Mouse (Mus musculus) midbrain, postnatal 0 days (tissue): ENCODE measurements around the gene Kif20b. TPM values are rescaled to one million over a fixed set of nuclear protein-coding genes. Genes with fewer than 3 reads are reported as not detected.

Experiments
- ATAC-seq: fragments of 200-750 bp; cut with Nextera tagmentation; 2 replicates; pipeline ENCODE4 v1.8.0; 2017; ENCODE audit warnings: moderate number of reproducible peaks, mild to moderate bottlenecking, moderate TSS enrichment, moderate library complexity; ENCODE audit not compliant: low FRiP score
- DNase-seq: peaks from one replicate; pipeline ENCODE4 v3.0.0-alpha.2; 2015; ENCODE audit warnings: low spot score
- H3K27ac ChIP-seq: fragments of 300-500 bp; sonication (generic); 2 replicates; pipeline ENCODE4 v1.5.1; 2014; ENCODE audit warnings: low read depth, mild to moderate bottlenecking, low read length, mixed read lengths
- H3K27me3 ChIP-seq: fragments of 300-500 bp; sonication (generic); 2 replicates; pipeline ENCODE4 v1.6.1; 2014; ENCODE audit warnings: low read length, control low read depth, mixed read lengths; ENCODE audit not compliant: insufficient read depth
- H3K36me3 ChIP-seq: fragments of 300-500 bp; sonication (generic); 2 replicates; pipeline ENCODE4 v1.6.1; 2014; ENCODE audit warnings: low read length, control low read depth, mixed read lengths; ENCODE audit not compliant: insufficient read depth
- H3K4me1 ChIP-seq: fragments of 300-500 bp; sonication (generic); 2 replicates; pipeline ENCODE4 v1.6.1; 2014; ENCODE audit warnings: mild to moderate bottlenecking, control low read depth, antibody characterized with exemption, low read length, mixed read lengths; ENCODE audit not compliant: insufficient read depth
- H3K4me2 ChIP-seq: fragments of 300-500 bp; sonication (generic); 2 replicates; pipeline ENCODE4 v1.6.1; 2014; ENCODE audit warnings: low read depth, mild to moderate bottlenecking, low read length, mixed read lengths; ENCODE audit not compliant: poor library complexity, severe bottlenecking
- H3K4me3 ChIP-seq: fragments of 300-500 bp; sonication (generic); 2 replicates; pipeline ENCODE4 v1.5.1; 2014; ENCODE audit warnings: low read depth, mild to moderate bottlenecking, low read length, moderate library complexity
- H3K9ac ChIP-seq: fragments of 300-500 bp; sonication (generic); replicated peaks from 2 replicates; pipeline ENCODE4 v1.6.1; 2014; ENCODE audit warnings: mild to moderate bottlenecking, low read length, moderate library complexity, mixed read lengths; ENCODE audit not compliant: poor library complexity, severe bottlenecking
- H3K9me3 ChIP-seq: fragments of 300-500 bp; sonication (generic); 2 replicates; pipeline ENCODE4 v1.6.1; 2016; ENCODE audit warnings: low read length, control low read depth
- CTCF ChIP-seq: IDR thresholded peaks from 2 replicates; pipeline ENCODE4 v1.5.1; 2016; ENCODE audit warnings: antibody characterized with exemption, mild to moderate bottlenecking
- WGBS: fragments of 180-500 bp; shearing (Covaris S2); extraction: QIAGEN DNeasy Blood & Tissue Kit; methylation state at CpG from one replicate; pipeline ENCODE4 v1.1.7; 2014; 5-methylcytosine and 5-hydroxymethylcytosine counted together
- microRNA counts: library from miRNA; unstranded; fragments of <30 nt; microRNA quantifications from one replicate; lab custom pipeline; 2015
- microRNA-seq: library from miRNA; unstranded; fragments of <30 nt; microRNA quantifications from one replicate; pipeline ENCODE4, GENCODE M21; 2016; ENCODE audit warnings: borderline number of aligned reads
- polyA plus RNA-seq: library from polyadenylated mRNA; unstranded; fragments of >200 nt; fragmentation: Nextera tagmentation; extraction: Ambion mirVana; gene quantifications from 2 replicates; pipeline ENCODE4 v1.2.1, GENCODE M21; 2015
- total RNA-seq: library from RNA; depleted of rRNA; stranded (reverse); fragments of >200 nt; gene quantifications from 2 replicates; pipeline ENCODE4 v1.2.3, GENCODE M21; 2014; rRNA removed

The Kif20b gene
- total and polyA plus RNA-seq, 2 experiments from 2014 or later = 3.9 to 11.3 TPM

DNA sequence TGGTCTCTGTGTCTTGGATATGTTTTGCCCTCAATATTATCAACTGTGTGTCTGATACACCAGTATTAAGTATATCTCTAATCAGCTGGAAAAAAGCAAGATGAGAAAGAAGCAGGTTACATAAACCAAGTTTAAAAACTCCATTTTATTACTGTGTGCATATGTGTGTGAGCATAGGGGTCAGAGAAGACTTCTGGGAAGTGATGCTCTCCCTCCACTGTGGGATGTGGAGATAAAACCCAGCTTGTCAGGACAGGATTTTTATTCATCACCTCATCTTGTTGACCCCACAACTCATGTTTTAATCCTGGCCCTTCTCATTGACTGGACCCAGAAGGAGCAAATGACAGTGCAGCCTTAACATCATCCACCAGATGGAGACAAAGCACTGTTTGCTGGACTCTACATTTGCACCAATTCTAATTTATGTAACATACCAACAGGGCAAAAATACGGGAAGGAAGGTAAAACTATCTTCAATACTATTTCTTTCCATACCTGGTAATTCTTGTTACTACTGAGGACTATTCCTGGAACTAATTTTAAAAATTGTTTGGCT is 70.9 kb downstream of the Kif20b start:
- no peaks in the 10 kb centered on the region for H3K27me3 ChIP-seq
- H3K27ac ChIP-seq = no peak overlapping the region
- peak; percentile 77 for DNase-seq
- 3% methylated on average over 1 of the region's 1 CpGs for WGBS
- no peaks in the 10 kb centered on the region for H3K9me3 ChIP-seq
- no peak overlapping the region for H3K4me2 ChIP-seq
- H3K4me3 ChIP-seq = no peak overlapping the region
- peak; percentile 75 for ATAC-seq
- H3K9ac ChIP-seq = no peak overlapping the region
- H3K36me3 ChIP-seq = no peaks in the 10 kb centered on the region
- TF ChIP-seq CTCF = peak; percentile 98
- H3K4me1 ChIP-seq = no peaks in the 10 kb centered on the region

DNA sequence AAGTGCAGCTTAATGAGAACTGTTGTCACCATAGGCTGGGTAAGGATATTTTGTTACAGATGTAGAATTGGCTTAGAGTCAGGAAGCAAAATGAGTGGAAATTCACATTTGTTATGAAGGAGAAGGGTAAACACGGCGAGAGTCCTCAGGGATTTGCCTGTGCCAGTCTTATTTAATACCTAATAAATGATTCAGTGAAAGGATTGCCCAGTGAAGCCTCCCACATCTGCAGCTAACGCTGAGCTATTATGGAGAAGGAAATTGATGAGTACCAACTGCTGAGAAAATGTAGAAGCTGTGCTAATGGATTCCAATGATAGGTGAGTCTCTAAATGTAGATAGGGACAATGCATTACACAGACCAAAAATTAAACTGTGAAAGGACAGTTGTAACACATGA is 92.9 kb downstream of the Kif20b start:
- Histone ChIP-seq H3K36me3 (no peaks in the 10 kb centered on the region), H3K4me2 (no peak overlapping the region), H3K27me3 (no peaks in the 10 kb centered on the region), H3K4me3 (no peak overlapping the region), H3K27ac (no peak overlapping the region), H3K9ac (no peak overlapping the region), H3K9me3 (no peaks in the 10 kb centered on the region), H3K4me1 (no peaks in the 10 kb centered on the region)
- ATAC-seq (no peak), DNase-seq (peak; percentile 17)
- no peak for TF ChIP-seq CTCF
- 54% methylated on average over 3 of the region's 3 CpGs for WGBS

DNA sequence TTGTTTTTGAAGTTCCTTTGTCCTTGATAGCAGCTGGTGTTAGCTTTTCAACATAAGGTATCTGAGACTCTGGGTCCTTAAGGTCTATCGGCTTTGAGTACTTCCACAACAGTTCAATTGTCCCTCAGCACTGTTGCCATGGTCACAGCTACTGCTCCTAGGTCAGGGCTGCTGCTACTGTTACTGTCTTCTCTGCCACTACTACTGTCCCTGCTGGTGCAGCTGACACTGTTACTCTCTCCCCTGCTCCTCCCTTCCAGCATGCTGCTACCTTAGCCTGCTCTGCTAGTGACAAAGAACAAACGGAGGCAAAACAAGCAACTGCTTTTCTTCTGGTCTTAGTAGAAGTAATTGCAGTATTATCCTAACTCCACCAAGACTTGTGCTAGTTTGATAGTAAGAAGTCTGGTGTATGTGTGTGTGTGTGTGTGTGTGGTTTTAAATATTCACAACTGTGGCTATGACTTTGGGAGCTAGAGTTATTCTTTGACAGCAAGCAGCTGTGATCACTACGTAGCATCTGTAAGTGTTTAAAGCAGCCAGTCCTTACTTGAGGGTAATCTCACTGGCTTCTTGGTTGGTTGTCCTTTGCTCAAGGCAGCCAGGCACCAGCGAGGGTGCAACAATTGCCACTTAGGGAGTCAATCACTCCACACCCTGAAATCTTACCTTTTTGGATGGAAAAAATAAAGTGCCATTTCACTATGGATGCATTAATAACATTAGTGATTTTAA is 95.5 kb downstream of the Kif20b start:
- Histone ChIP-seq H3K9me3 (no peaks in the 10 kb centered on the region), H3K4me2 (no peak overlapping the region), H3K27me3 (no peaks in the 10 kb centered on the region), H3K27ac (no peak overlapping the region), H3K36me3 (no peaks in the 10 kb centered on the region), H3K4me1 (no peaks in the 10 kb centered on the region), H3K4me3 (no peak overlapping the region), H3K9ac (no peak overlapping the region)
- ATAC-seq (no peak), DNase-seq (no peak)
- 64% methylated on average over 4 of the region's 4 CpGs for WGBS
- TF ChIP-seq CTCF = no peak

DNA sequence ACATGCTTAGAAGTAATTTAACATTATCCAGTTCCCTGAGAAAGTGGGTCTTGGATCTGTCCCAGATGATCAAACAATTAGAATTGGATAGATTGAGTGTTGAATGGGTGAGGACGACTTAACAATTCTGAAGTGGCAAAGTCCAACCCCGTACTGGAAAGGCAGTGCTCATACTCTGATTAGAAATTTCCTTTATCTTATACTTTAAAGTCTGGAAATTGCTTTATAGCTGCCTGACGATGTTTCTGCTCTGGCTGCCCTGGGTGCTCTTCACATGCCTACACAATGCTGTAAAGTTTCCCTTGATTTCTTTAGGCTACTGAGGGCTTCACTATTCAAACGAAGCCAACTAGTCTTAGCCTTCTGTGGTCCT is 96.0 kb downstream of the Kif20b start:
- H3K27ac ChIP-seq = no peak overlapping the region
- H3K4me3 ChIP-seq = no peak overlapping the region
- H3K4me1 ChIP-seq = no peaks in the 10 kb centered on the region
- 76% methylated on average over 4 of the region's 4 CpGs for WGBS
- DNase-seq (no peak), ATAC-seq (no peak)
- TF ChIP-seq CTCF = no peak
- no peaks in the 10 kb centered on the region for H3K27me3 ChIP-seq
- no peak overlapping the region for H3K9ac ChIP-seq
- H3K4me2 ChIP-seq = no peak overlapping the region
- H3K36me3 ChIP-seq = no peaks in the 10 kb centered on the region
- H3K9me3 ChIP-seq = no peaks in the 10 kb centered on the region

MicroRNAs encoded within 50 kb of the gene (microRNA counts, 519-probe panel; counts per million panel counts)
- 528 counts per million, percentile 58 among the panel's probes with 10 or more counts for microRNA mmu-miR-1950 (lab: Ali Mortazavi, UCI)

Small RNA genes lying within 50 kb of the gene (microRNA-seq; reads per million reads assigned to microRNA genes)
- not detected for gene Mir1950

Other genes with a start within 250 kb of the Kif20b start
- gene Slc16a12, start 175.1 kb upstream of the Kif20b start, total RNA-seq = 2.7 and 4.7 TPM in 2 replicates
- gene Slc16a12, start 175.1 kb upstream of the Kif20b start, polyA plus RNA-seq = 2.0 and 2.3 TPM in 2 replicates
- gene Pank1, start 42.9 kb upstream of the Kif20b start, total RNA-seq = 13.9 and 15.8 TPM in 2 replicates
- 6.5 and 6.6 TPM in 2 replicates for gene Pank1, start 42.9 kb upstream of the Kif20b start, polyA plus RNA-seq